Mouse (Mus musculus): ENCODE data around the gene Naif1.

Naif1 gene

GRCm38 (mm10) chr2:32449761-32450754 lies at the start of gene Naif1:
Naif1 (plus strand) TSS chr2:32450457.
- peak; percentile 49 for DNase-seq (ENCODE audit: low read depth, low spot score)

- DNase-seq (ENCODE audit: low read depth, low spot score), result peak; percentile 99
Observed at GRCm38 (mm10) chr2:32404663-32405062, 45.6 kb upstream of the Naif1 start.

GRCm38 (mm10) chr2:32407144-32407824 lies 43.0 kb upstream of the Naif1 start:
- DNase-seq (ENCODE audit: low read depth, low spot score), result no peak

- no peak for DNase-seq (ENCODE audit: low read depth, low spot score)
Observed at GRCm38 (mm10) chr2:32408429-32409424, 41.5 kb upstream of the Naif1 start.

- no peak for DNase-seq (ENCODE audit: low read depth, low spot score)
Observed at GRCm38 (mm10) chr2:32411407-32411806, 38.9 kb upstream of the Naif1 start.

GRCm38 (mm10) chr2:32412742-32413531 lies 37.3 kb upstream of the Naif1 start:
- no peak for DNase-seq (ENCODE audit: low read depth, low spot score)

- DNase-seq (ENCODE audit: low read depth, low spot score), result no peak
Observed at GRCm38 (mm10) chr2:32413936-32414335, 36.3 kb upstream of the Naif1 start.

- DNase-seq (ENCODE audit: low read depth, low spot score), result no peak
Observed at GRCm38 (mm10) chr2:32415801-32416200, 34.5 kb upstream of the Naif1 start.

- DNase-seq (ENCODE audit: low read depth, low spot score), result no peak
Observed at GRCm38 (mm10) chr2:32416556-32416955, 33.7 kb upstream of the Naif1 start.

- no peak for DNase-seq (ENCODE audit: low read depth, low spot score)
Observed at GRCm38 (mm10) chr2:32417486-32417885, 32.8 kb upstream of the Naif1 start.

- DNase-seq (ENCODE audit: low read depth, low spot score), result no peak
Observed at GRCm38 (mm10) chr2:32418430-32419151, 31.7 kb upstream of the Naif1 start.

GRCm38 (mm10) chr2:32419359-32419758 lies 30.9 kb upstream of the Naif1 start:
- no peak for DNase-seq (ENCODE audit: low read depth, low spot score)

- DNase-seq (ENCODE audit: low read depth, low spot score), result no peak
Observed at GRCm38 (mm10) chr2:32420066-32420608, 30.1 kb upstream of the Naif1 start.

GRCm38 (mm10) chr2:32420647-32421046 lies 29.6 kb upstream of the Naif1 start:
- no peak for DNase-seq (ENCODE audit: low read depth, low spot score)

GRCm38 (mm10) chr2:32421851-32422251 lies 28.4 kb upstream of the Naif1 start:
- no peak for DNase-seq (ENCODE audit: low read depth, low spot score)

- DNase-seq (ENCODE audit: low read depth, low spot score), result peak; percentile 77
Observed at GRCm38 (mm10) chr2:32423481-32424331, 26.6 kb upstream of the Naif1 start.

GRCm38 (mm10) chr2:32424796-32425195 lies 25.5 kb upstream of the Naif1 start:
- DNase-seq (ENCODE audit: low read depth, low spot score), result no peak

- DNase-seq (ENCODE audit: low read depth, low spot score), result no peak
Observed at GRCm38 (mm10) chr2:32425568-32425967, 24.7 kb upstream of the Naif1 start.

- DNase-seq (ENCODE audit: low read depth, low spot score), result no peak
Observed at GRCm38 (mm10) chr2:32426141-32426540, 24.1 kb upstream of the Naif1 start.

Measured in CD4-positive, CD25-positive, alpha-beta regulatory T cell, adult 2 months (primary cell).